Mouse (Mus musculus): ENCODE data around the gene Urad.

Urad gene

GRCm38 (mm10) chr5:147325931-147326330, 3.7 kb upstream of the Urad start:
- no peak for DNase-seq (ENCODE audit: low read depth, low spot score)

DNA sequence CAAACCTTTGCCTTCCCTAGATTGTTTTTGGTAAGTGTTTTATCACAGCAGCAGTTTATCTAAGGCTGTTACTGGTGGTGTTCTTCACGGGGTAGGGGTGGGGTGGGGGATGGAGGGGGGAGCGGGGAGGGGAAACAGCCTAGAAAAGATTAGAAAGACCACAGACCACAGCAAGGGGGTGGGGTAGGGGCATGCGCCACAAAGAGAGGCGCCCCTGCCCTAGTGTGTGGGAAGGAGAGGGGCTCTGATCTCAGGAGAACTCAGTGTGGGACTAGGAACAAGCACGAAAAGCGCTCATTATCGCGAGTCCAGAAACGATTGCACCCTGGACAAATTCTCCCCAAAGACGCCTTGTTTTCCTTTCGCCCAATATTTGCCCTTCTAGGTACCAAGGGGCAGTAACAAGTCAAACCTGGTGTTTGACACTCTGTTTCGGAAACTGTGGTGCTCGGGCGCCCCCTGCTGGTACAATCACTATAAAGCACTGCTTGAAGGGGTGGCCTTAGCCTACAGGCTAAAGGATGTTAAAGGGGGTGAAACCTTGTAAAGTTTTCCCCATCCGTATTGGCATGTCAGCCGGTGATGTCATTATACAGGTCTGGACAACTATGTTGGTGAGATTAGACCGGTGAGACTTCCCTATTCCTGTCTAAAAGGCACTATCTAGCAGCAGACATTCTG, 1.1 kb upstream of the Urad start:
- peak; percentile 81 for DNase-seq (ENCODE audit: low read depth, low spot score)

- DNase-seq (ENCODE audit: low read depth, low spot score), result peak; percentile 80
These were observed 2.6 kb downstream of the Urad start for GRCm38 (mm10) chr5:147319653-147320052.

GRCm38 (mm10) chr5:147317991-147318390, 4.2 kb downstream of the Urad start:
- no peak for DNase-seq (ENCODE audit: low read depth, low spot score)

- no peak for DNase-seq (ENCODE audit: low read depth, low spot score)
These were observed 4.9 kb downstream of the Urad start for GRCm38 (mm10) chr5:147317321-147317720.

GRCm38 (mm10) chr5:147315432-147316075, 6.7 kb downstream of the Urad start:
- no peak for DNase-seq (ENCODE audit: low read depth, low spot score)

DNA sequence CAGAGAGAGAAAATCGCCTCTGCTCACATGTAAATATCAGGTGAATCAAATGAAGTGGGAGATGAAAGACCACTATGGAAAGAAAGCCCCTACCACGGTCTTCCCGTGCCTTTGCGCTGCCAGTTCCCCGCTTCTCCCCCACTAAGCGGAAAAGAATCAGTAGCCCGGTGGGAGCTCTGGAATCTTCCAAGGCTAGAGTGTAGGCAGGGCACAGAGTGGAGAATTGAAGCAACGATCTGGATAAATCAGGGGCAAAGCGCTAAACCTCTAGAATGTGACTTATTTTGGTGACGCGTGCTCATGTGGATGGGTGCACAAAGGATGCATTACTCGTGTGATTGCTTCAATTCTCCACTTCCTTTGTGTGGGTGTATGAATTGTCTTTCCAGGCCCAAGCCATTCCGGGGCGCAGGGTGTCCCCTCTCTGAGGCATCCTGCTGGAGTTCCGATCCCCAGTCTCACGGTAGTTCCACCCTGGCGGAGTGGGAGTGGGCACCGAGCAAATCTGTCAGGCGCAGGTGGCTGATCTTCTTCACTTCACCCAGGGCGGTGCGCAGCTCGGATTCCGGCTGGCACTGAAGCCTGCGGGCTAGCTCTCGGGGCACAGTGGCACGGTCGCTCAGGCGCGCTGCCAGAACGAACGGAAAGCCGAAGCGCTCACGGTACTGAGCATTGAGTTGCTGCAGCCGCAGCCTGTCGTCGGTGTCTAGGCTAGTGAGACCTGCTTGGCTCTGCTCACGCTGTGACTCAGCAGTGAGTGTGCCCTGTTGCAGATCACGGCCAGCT, 7.4 kb downstream of the Urad start:
- DNase-seq (ENCODE audit: low read depth, low spot score), result peak; percentile 58

- DNase-seq (ENCODE audit: low read depth, low spot score), result no peak
These were observed 9.2 kb downstream of the Urad start for GRCm38 (mm10) chr5:147312830-147313685.

DNA sequence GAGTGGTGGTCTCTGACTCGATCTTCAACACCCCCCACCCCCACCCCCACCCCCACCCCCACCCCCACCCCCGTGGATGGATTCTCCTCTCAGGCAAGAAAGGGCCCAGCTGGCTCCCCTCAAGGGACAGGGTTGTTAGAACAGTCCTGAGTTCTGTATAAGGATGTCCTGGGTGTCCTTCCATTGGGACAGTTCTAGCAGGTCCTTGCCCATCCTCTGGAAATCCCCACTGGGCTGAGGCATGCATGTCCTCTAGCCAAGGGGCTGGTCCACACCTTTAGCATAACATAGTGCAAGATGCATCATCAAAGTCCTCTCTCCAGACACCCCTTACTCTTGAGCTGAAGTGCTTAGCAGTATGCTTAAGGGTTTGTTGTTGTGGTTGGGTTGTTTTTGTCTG, 12.5 kb downstream of the Urad start:
- DNase-seq (ENCODE audit: low read depth, low spot score), result no peak

GRCm38 (mm10) chr5:147308451-147308850, 13.8 kb downstream of the Urad start:
- no peak for DNase-seq (ENCODE audit: low read depth, low spot score)

DNA sequence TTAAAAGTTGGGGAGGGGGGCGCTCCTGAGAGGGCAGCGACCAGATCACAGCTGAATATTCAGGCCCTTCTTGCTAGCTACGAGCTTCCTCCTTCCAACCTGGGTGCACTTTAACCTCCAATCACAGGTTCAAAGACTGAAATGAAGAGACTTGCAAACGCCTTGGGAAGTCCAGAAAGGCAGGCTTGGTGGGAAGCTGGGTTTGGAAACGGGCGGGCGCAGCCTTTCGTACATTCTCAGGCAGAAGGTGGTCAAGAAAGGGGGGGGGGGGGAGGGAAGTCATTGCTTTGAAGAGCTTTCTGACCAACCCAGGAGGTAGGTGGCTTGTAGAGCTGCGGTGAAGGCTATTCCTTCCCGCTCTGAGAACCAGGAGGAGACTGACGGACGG, 14.8 kb downstream of the Urad start:
- DNase-seq (ENCODE audit: low read depth, low spot score), result peak; percentile 62

- peak; percentile 75 for DNase-seq (ENCODE audit: low read depth, low spot score)
These were observed 15.4 kb downstream of the Urad start, which contains the start of gene Cdx2 for GRCm38 (mm10) chr5:147306638-147307397. Cdx2 (minus strand) TSS chr5:147307270.

DNA sequence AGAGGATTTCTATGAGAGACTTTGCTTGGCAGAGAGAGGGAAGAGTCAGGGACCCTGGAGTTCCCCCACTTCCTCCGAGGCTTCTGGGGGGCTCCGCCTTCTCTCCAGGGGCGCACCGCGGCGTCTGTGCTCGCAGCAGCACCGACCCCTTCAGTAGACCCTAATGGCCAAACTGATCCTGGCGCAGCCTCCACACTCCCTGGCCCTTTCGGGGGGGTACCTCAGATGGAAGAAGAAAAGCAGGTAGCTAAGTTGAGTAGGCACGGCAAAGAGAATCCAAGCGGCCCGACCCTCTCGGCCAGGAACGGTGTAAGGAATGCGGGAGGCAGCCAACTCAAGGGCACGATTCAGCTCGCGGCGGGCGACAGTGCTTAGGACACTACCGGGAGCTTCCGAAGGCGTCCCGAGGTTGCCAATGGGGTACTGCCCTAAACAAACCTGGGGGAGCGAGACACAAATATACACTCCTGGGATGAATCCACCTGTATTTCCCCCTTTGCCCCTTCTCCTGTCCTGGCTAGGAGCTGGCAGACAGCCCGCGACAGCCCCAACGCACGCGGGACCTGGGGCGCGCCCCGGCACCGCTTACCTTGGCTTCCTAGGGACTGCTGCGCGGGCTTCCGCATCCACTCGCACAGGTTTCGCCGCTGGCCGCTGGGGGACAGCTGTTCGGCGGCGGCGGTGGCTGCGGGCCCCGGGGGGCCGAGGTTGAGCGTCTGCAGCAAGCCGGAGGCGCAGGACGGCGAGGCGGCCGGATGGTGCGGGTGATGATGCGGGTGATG, 16.2 kb downstream of the Urad start:
- peak; percentile 61 for DNase-seq (ENCODE audit: low read depth, low spot score)

GRCm38 (mm10) chr5:147305166-147305565, 17.1 kb downstream of the Urad start:
- DNase-seq (ENCODE audit: low read depth, low spot score), result no peak

DNA sequence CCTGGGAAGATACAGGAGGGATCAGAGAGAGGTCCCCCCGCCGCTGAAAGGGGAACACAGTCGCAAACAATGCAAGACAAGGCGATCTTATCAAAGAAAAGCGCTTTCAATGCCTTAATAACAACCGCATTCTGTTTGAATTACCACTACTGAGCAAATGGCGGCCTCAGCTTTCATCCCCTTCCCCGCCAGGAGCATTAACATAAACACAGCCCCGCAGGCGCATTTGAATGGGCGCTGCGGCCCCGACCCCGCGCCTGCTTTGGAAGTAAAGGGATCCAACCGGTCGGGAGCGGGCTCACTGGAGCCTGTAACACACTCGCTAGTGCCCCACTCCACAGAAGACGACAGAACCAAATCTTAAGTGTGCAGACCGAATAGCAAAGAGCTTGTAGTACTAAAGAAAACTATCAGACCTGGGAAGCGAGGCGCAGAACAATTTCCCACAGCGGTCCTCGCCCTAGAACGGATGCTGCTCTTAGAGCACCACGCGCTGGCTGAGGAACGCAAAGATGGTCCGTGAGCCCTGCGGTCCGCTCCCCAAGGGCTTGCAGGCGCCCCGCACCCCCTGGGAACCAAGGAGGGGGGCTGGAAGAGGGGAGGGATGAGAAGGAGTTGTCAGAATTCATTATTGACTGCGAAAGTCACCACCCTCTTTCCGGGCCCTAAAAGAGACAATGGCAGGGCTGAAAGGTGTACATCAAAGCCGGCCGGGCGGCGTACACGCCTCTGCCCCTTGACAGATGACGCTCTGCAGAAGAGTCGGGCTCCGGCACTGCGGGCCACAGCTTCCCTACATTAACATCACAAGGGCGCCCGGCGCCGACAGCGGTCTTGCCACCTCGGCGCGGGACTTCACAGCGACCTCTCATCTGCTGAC, 17.7 kb downstream of the Urad start:
- peak; percentile 93 for DNase-seq (ENCODE audit: low read depth, low spot score)

- DNase-seq (ENCODE audit: low read depth, low spot score), result peak; percentile 40
These were observed 19.4 kb downstream of the Urad start for GRCm38 (mm10) chr5:147302746-147303400.

DNA sequence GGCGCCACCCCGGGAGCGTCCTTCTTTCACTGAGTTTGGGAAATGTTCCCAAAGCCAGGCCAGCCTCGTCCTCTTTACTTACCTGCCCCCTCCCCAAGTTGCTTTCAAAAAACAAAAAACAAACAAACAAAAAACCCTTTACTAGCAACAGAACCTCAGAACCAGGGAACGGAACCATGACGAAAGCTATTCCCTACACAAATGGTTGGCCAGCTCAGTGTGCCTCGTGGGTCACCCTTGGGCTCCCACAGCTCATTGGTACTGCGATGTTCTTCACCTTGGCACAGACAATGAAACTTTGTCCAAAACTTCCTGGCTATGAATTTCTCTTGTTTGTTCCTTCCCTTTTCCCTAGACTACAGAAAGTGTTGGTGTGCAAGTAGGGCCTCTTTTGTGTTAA, 20.1 kb downstream of the Urad start:
- no peak for DNase-seq (ENCODE audit: low read depth, low spot score)

- DNase-seq (ENCODE audit: low read depth, low spot score), result peak; percentile 41
These were observed 20.5 kb downstream of the Urad start for GRCm38 (mm10) chr5:147301781-147302070.

All from ZHBTc4 (cell line).